Mouse (Mus musculus): Measurements from ENCODE around the gene Tns3.

DNA sequence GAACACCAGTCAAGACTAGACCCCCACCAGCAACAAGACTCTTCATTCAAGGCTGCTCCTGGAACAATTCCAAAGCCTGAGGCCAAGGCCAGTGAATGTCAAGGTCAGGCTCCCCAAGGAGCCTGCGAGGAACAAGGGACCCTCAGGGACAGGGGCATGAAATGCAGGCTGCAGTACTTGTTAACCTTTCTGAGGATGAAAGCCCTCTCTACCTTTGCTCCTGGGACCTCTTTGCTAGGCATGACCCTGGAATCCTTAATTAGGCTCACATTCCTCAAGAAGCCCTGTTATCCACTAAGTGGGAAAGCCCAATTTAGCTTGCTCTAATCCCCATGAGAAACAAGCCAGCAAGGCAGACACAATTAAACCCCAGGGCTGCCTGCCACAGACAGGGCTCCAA is 79.4 kb downstream of the Tns3 start:
- TF ChIP-seq SRF (IDR thresholded peaks at IDR 0.05; ENCODE audit: control insufficient read depth, insufficient read length, low read depth) (no peak), POLR2A (IDR thresholded peaks at IDR 0.05; ENCODE audit: insufficient read length, low read depth) (no peak), CEBPB (IDR thresholded peaks at IDR 0.05; ENCODE audit: insufficient read depth, poor library complexity, severe bottlenecking) (no peak), TCF3 (IDR thresholded peaks at IDR 0.05; ENCODE audit: insufficient read length, low read depth) (no peak), E2F4 (IDR thresholded peaks at IDR 0.05; ENCODE audit: insufficient read depth) (no peak), POLR2AphosphoS2 (IDR thresholded peaks at IDR 0.05; ENCODE audit: insufficient read length, low read depth) (no peak), MAX (IDR thresholded peaks at IDR 0.05; ENCODE audit: low read depth) (no peak), MYOD1 (IDR thresholded peaks at IDR 0.05; ENCODE audit: control insufficient read depth in 1 of 3, insufficient read length in 2 of 3, low read depth in 2 of 3) (no peak)
